Mouse (Mus musculus): Measurements from ENCODE around the gene Avil.

DNA sequence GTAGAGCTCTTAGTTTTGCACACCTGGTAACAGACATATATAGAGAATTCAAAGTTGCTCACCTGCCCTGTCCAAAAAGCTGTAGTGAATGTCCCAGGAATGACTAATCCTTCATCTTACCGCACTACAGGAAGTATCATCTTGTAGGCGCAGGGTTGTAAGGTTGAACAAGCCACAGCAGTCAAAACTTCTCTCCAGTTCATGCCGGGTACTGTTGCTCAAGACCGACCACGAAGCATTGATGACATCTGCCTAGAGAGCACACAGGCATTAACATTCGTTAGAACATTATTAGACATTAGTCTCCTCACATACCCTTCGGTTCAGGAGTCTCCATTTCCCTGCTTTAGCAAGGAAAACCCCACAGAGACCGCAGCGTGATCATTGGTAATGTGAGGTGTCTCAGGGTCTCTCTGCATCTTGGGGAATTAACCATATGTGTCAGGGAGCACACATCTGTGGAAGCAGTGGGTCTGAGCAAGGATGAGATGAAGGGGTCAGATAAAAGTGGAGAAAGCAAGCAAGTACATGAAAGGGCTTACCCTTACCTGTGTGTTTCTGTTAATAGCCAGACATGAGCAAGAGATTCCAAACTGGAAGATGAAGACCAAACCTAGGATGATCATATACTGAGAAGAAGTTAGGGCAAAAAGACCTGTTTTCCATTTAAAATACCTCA, 68.0 kb downstream of the Avil start:
- TF ChIP-seq IRF4 (IDR thresholded peaks at IDR 0.05; ENCODE audit: low read depth, low read length) = no peak
- TF ChIP-seq ZKSCAN1 (IDR thresholded peaks at IDR 0.05; ENCODE audit: borderline replicate concordance, low read depth, low read length) = no peak
- TF ChIP-seq TBP (conservative IDR thresholded peaks at IDR 0.05; ENCODE audit: low read depth, low read length) = no peak
